Mouse (Mus musculus) testis, adult 2 months (tissue): ENCODE measurements around the gene Ankrd17.

Experiments
- CTCF ChIP-seq: fragments of 200-500 bp; IDR thresholded peaks from 2 replicates; pipeline ENCODE4 v1.5.1; 2012; ENCODE audit warnings: low read depth, mild to moderate bottlenecking, inconsistent platforms, low read length, moderate library complexity; ENCODE audit not compliant: control insufficient read depth, insufficient read depth, insufficient replicate concordance
- POLR2A ChIP-seq: fragments of 200-500 bp; IDR thresholded peaks from 2 replicates; pipeline ENCODE4 v1.6.1; 2012; ENCODE audit warnings: low read depth, mild to moderate bottlenecking, inconsistent platforms, low read length, moderate library complexity; ENCODE audit not compliant: control insufficient read depth

DNA sequence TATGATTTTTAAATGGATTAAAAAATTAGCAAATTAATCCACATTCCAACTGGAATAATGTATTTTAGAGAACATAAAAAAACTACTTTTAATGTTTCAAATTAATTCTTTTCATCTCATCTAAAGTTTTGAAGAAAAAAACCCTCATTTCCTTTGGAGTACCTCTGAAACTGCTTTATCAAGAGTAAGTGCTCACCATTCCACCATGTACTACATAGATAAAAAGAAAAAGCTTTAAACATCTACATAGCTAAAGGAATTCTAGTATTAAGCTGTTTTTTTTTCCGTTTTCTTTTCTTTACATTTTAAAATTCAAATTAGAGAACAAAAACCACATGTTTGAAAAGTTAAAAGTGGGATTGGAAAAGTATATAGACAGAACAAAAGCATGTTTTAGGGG lies 86.3 kb downstream of the Ankrd17 start:
- TF ChIP-seq POLR2A (no peak), CTCF (no peak)
